Mouse (Mus musculus) liver, embryonic 14.5 days (tissue): ENCODE results near the gene Ciao2a.

Experiments
- CTCF ChIP-seq: IDR thresholded peaks from 2 replicates; pipeline ENCODE4 v1.5.1; 2016; ENCODE audit warnings: antibody characterized with exemption, low read depth, control low read depth
- EP300 ChIP-seq: IDR thresholded peaks from 2 replicates; pipeline ENCODE4 v1.6.1; 2016; ENCODE audit warnings: antibody characterized with exemption, low read depth

- no peak for TF ChIP-seq CTCF
- TF ChIP-seq EP300: no peak
These were observed 21.2 kb upstream of the Ciao2a start for GRCm38 (mm10) chr9:66105168-66105567.
